Mouse (Mus musculus) embryonic facial prominence, embryonic 15.5 days (tissue): Measurements from ENCODE around the gene Nr3c2. TPM values are rescaled to one million over a fixed set of nuclear protein-coding genes. Genes with fewer than 3 reads are reported as not detected.

Source experiments
- ATAC-seq: fragments of 200-750 bp; cut with Nextera tagmentation; 2 replicates; pipeline ENCODE4 v1.8.0; 2017; ENCODE audit warnings: low read depth, moderate TSS enrichment; ENCODE audit not compliant: insufficient number of reproducible peaks, low FRiP score, low TSS enrichment
- H3K27ac ChIP-seq: fragments of 300-500 bp; sonication (generic); replicated peaks from 2 replicates; pipeline ENCODE4 v1.5.1; 2015; ENCODE audit warnings: mild to moderate bottlenecking, inconsistent platforms
- H3K27me3 ChIP-seq: fragments of 300-500 bp; sonication (generic); 2 replicates; pipeline ENCODE4 v1.6.1; 2015; ENCODE audit warnings: inconsistent platforms
- H3K36me3 ChIP-seq: fragments of 300-500 bp; sonication (generic); 2 replicates; pipeline ENCODE4 v1.6.1; 2015; ENCODE audit warnings: mild to moderate bottlenecking, inconsistent platforms
- H3K4me1 ChIP-seq: fragments of 300-500 bp; sonication (generic); 2 replicates; pipeline ENCODE4 v1.6.1; 2015; ENCODE audit warnings: inconsistent platforms
- H3K4me2 ChIP-seq: fragments of 300-500 bp; sonication (generic); replicated peaks from 2 replicates; pipeline ENCODE4 v1.6.1; 2015; ENCODE audit warnings: mild to moderate bottlenecking, inconsistent platforms
- H3K4me3 ChIP-seq: fragments of 300-500 bp; sonication (generic); replicated peaks from 2 replicates; pipeline ENCODE4 v1.5.1; 2015; ENCODE audit warnings: mild to moderate bottlenecking, inconsistent platforms
- H3K9ac ChIP-seq: fragments of 300-500 bp; sonication (generic); 2 replicates; pipeline ENCODE4 v1.6.1; 2015; ENCODE audit warnings: inconsistent platforms
- H3K9me3 ChIP-seq: fragments of 300-500 bp; sonication (generic); replicated peaks from 2 replicates; pipeline ENCODE4 v1.6.1; 2016; ENCODE audit warnings: inconsistent platforms
- WGBS: fragments of 180-500 bp; shearing (Covaris S2); methylation state at CpG from one replicate; pipeline ENCODE4 v1.1.7; 2015; 5-methylcytosine and 5-hydroxymethylcytosine counted together
- polyA plus RNA-seq: library from polyadenylated mRNA; unstranded; fragments of >200 nt; fragmentation: Nextera tagmentation; extraction: Ambion mirVana; gene quantifications from 2 replicates; pipeline ENCODE4 v1.2.1, GENCODE M21; 2015

The Nr3c2 gene
- polyA plus RNA-seq, 1 experiment from 2014 or later = 5.8 TPM

GRCm38 (mm10) chr8:77023837-77024710 lies 124.8 kb downstream of the Nr3c2 start:
- 0 out of 2 replicates have a peak overlapping the region, but pooled peaks have one; percentile 17 for H3K27ac ChIP-seq
- H3K36me3 ChIP-seq = no peaks in the 10 kb centered on the region
- H3K27me3 ChIP-seq = no peaks in the 10 kb centered on the region
- no peak overlapping the region for H3K4me3 ChIP-seq
- no peak overlapping the region for H3K9ac ChIP-seq
- no peak for ATAC-seq
- no peaks in the 10 kb centered on the region for H3K4me1 ChIP-seq
- no peak overlapping the region for H3K4me2 ChIP-seq
- WGBS = 54% methylated on average over 13 of the region's 13 CpGs
- no peaks in the 10 kb centered on the region for H3K9me3 ChIP-seq

- Histone ChIP-seq H3K27ac (no peak overlapping the region), H3K4me2 (no peak overlapping the region), H3K9me3 (no peaks in the 10 kb centered on the region), H3K27me3 (no peaks in the 10 kb centered on the region), H3K4me3 (no peak overlapping the region), H3K36me3 (no peaks in the 10 kb centered on the region), H3K9ac (no peak overlapping the region), H3K4me1 (no peaks in the 10 kb centered on the region)
- no peak for ATAC-seq
- 82% methylated on average over 3 of the region's 3 CpGs for WGBS
These were observed 132.0 kb downstream of the Nr3c2 start for GRCm38 (mm10) chr8:77031213-77031612.

GRCm38 (mm10) chr8:77033706-77034464 lies 134.6 kb downstream of the Nr3c2 start:
- Histone ChIP-seq H3K4me2 (no peak overlapping the region), H3K4me3 (no peak overlapping the region), H3K9me3 (no peaks in the 10 kb centered on the region), H3K27me3 (no peaks in the 10 kb centered on the region), H3K9ac (no peak overlapping the region), H3K36me3 (no peaks in the 10 kb centered on the region), H3K4me1 (no peaks in the 10 kb centered on the region), H3K27ac (no peak overlapping the region)
- ATAC-seq = no peak
- WGBS = 54% methylated on average over 3 of the region's 3 CpGs

GRCm38 (mm10) chr8:77034465-77034829 lies 135.2 kb downstream of the Nr3c2 start:
- WGBS = 81% methylated on average over 7 of the region's 7 CpGs

GRCm38 (mm10) chr8:77041214-77041613 lies 142.0 kb downstream of the Nr3c2 start:
- H3K4me1 ChIP-seq = no peaks in the 10 kb centered on the region
- no peak overlapping the region for H3K9ac ChIP-seq
- H3K9me3 ChIP-seq = no peaks in the 10 kb centered on the region
- WGBS = 91% methylated on average over 5 of the region's 5 CpGs
- no peak overlapping the region for H3K4me3 ChIP-seq
- no peak for ATAC-seq
- no peak overlapping the region for H3K27ac ChIP-seq
- no peaks in the 10 kb centered on the region for H3K27me3 ChIP-seq
- no peaks in the 10 kb centered on the region for H3K36me3 ChIP-seq
- no peak overlapping the region for H3K4me2 ChIP-seq

More at GRCm38 (mm10) chr8:77034465-77034829, 135.2 kb downstream of the Nr3c2 start:
- Histone ChIP-seq H3K27ac (no peak overlapping the region), H3K9ac (no peak overlapping the region), H3K4me1 (no peaks in the 10 kb centered on the region), H3K27me3 (no peaks in the 10 kb centered on the region), H3K4me2 (no peak overlapping the region), H3K4me3 (no peak overlapping the region), H3K36me3 (no peaks in the 10 kb centered on the region), H3K9me3 (no peaks in the 10 kb centered on the region)
- no peak for ATAC-seq

- no peak overlapping the region for H3K4me3 ChIP-seq
- ATAC-seq = no peak
- no peak overlapping the region for H3K4me2 ChIP-seq
- H3K9ac ChIP-seq = no peak overlapping the region
- no peaks in the 10 kb centered on the region for H3K9me3 ChIP-seq
- WGBS = 82% methylated on average over 12 of the region's 12 CpGs
- no peaks in the 10 kb centered on the region for H3K36me3 ChIP-seq
- no peaks in the 10 kb centered on the region for H3K4me1 ChIP-seq
- no peaks in the 10 kb centered on the region for H3K27me3 ChIP-seq
- no peak overlapping the region for H3K27ac ChIP-seq
These were observed 145.6 kb downstream of the Nr3c2 start for GRCm38 (mm10) chr8:77044849-77045248.

- H3K9me3 ChIP-seq = no peaks in the 10 kb centered on the region
- no peak overlapping the region for H3K4me3 ChIP-seq
- H3K27ac ChIP-seq = no peak overlapping the region
- no peak overlapping the region for H3K4me2 ChIP-seq
- no peaks in the 10 kb centered on the region for H3K4me1 ChIP-seq
- no peaks in the 10 kb centered on the region for H3K36me3 ChIP-seq
- H3K9ac ChIP-seq = no peak overlapping the region
- WGBS = 58% methylated on average over 1 of the region's 1 CpGs
- no peak for ATAC-seq
- H3K27me3 ChIP-seq = no peaks in the 10 kb centered on the region
These were observed 146.5 kb downstream of the Nr3c2 start for GRCm38 (mm10) chr8:77045711-77046110.

- Histone ChIP-seq H3K27me3 (no peaks in the 10 kb centered on the region), H3K4me3 (no peak overlapping the region), H3K27ac (no peak overlapping the region), H3K9me3 (no peaks in the 10 kb centered on the region), H3K4me2 (no peak overlapping the region), H3K4me1 (no peaks in the 10 kb centered on the region), H3K36me3 (no peaks in the 10 kb centered on the region), H3K9ac (no peak overlapping the region)
- ATAC-seq = no peak
- WGBS = 84% methylated on average over 5 of the region's 5 CpGs
These were observed 147.0 kb downstream of the Nr3c2 start for GRCm38 (mm10) chr8:77046217-77046616.

- H3K9ac ChIP-seq = no peak overlapping the region
- H3K4me1 ChIP-seq = no peaks in the 10 kb centered on the region
- no peaks in the 10 kb centered on the region for H3K27me3 ChIP-seq
- H3K9me3 ChIP-seq = no peaks in the 10 kb centered on the region
- ATAC-seq = no peak
- H3K27ac ChIP-seq = no peak overlapping the region
- no peak overlapping the region for H3K4me3 ChIP-seq
- H3K36me3 ChIP-seq = no peaks in the 10 kb centered on the region
- H3K4me2 ChIP-seq = no peak overlapping the region
- 62% methylated on average over 3 of the region's 3 CpGs for WGBS
These were observed 147.5 kb downstream of the Nr3c2 start for GRCm38 (mm10) chr8:77046731-77047130.

GRCm38 (mm10) chr8:77051399-77052275 lies 152.4 kb downstream of the Nr3c2 start:
- Histone ChIP-seq H3K36me3 (no peaks in the 10 kb centered on the region), H3K4me3 (no peak overlapping the region), H3K4me1 (no peaks in the 10 kb centered on the region), H3K27me3 (no peaks in the 10 kb centered on the region), H3K27ac (no peak overlapping the region), H3K9me3 (no peaks in the 10 kb centered on the region), H3K9ac (no peak overlapping the region), H3K4me2 (no peak overlapping the region)
- WGBS = 78% methylated on average over 10 of the region's 10 CpGs
- ATAC-seq = no peak

- Histone ChIP-seq H3K27me3 (no peaks in the 10 kb centered on the region), H3K36me3 (no peaks in the 10 kb centered on the region), H3K9me3 (no peaks in the 10 kb centered on the region), H3K9ac (no peak overlapping the region), H3K4me3 (no peak overlapping the region), H3K27ac (no peak overlapping the region), H3K4me1 (no peaks in the 10 kb centered on the region), H3K4me2 (no peak overlapping the region)
- WGBS = 96% methylated on average over 3 of the region's 3 CpGs
- ATAC-seq = no peak
These were observed 156.3 kb downstream of the Nr3c2 start for GRCm38 (mm10) chr8:77055492-77056021.
